Mouse (Mus musculus) granulocyte monocyte progenitor cell, adult 5-6 weeks (primary cell): ENCODE results near the gene Ahnak. TPM values are rescaled to one million over a fixed set of nuclear protein-coding genes. Genes with fewer than 3 reads are reported as not detected.
"Not testable (repeated sequence)": the region's sequence is repeated elsewhere in the genome, so short reads cannot be mapped to it uniquely, and the experiment has no call there.

Experiments
- ATAC-seq: replicated peaks from 2 replicates; pipeline ENCODE4 v1.8.0; 2016; ENCODE audit warnings: mild to moderate bottlenecking, moderate TSS enrichment, inconsistent platforms; ENCODE audit not compliant: poor library complexity, severe bottlenecking
- total RNA-seq, 2 experiments: library from RNA; stranded (forward) in 1 of 2; stranded (reverse) in 1 of 2; fragments of 200-712, 200-1000 nt in 1 of 2; fragments of >200 nt in 1 of 2; fragmentation: Nextera tagmentation in 1 of 2; gene quantifications; 2 replicates each; pipeline ENCODE4 v1.2.3; 2014 to 2017

Gene Ahnak
- total RNA-seq, 2 experiments from 2014 or later, result 12.1 to 14.1 TPM

DNA sequence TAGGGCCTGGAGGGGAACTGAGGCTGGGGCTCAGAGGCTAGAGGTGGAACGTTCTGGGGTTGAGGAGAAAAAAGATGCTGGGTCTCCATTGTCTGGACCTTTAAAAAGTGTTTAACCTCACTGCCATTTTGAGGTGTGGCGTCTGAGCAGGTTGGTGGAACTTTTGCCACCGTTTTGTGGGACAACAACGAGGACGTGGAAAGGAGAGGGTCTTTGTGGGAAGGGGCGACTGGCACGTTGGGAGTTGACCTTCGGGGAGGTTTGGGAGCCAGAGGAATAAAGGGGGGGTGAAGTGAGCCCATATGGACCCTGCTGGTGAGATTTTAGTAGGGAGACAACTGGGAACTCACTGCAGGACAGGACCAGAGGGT is 21.7 kb upstream of the Ahnak start:
- ATAC-seq, result no peak

DNA sequence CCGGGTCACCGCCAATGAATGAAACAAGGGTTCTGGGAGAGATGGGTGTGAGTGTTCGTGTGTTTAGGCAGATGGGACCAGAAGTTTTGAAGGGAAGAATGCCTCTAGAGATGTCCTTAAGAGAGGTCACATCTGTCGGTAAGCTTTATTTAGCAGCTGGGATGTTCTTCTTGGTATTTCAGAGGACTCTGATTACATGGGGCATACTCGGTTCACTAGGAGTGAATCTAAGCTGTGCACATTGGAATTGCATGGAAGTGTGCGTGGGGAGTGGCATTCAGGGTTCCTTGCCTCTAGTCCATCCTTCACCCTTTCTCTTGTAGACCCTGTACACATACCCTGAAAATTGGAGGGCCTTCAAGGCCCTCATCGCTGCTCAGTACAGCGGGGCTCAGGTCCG is 21.2 kb upstream of the Ahnak start:
- ATAC-seq, result no peak

DNA sequence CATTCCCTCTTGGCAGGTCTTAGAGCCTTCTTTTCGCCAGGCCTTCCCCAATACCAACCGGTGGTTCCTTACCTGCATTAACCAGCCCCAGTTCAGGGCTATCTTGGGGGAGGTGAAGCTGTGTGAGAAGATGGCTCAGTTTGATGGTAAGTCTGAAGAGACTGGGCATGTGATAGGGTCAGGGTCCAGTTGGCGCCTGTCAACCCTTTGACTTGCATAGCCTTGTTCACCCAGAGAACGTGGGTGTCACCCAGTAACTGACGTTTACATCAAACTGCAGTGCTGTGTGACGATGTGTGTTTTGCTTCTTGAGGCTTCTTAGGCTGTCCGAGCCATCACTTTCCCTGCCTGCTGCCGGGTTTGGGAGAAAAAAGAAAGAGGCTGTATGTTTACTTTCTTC is 16.6 kb upstream of the Ahnak start:
- ATAC-seq, result not testable (repeated sequence)

DNA sequence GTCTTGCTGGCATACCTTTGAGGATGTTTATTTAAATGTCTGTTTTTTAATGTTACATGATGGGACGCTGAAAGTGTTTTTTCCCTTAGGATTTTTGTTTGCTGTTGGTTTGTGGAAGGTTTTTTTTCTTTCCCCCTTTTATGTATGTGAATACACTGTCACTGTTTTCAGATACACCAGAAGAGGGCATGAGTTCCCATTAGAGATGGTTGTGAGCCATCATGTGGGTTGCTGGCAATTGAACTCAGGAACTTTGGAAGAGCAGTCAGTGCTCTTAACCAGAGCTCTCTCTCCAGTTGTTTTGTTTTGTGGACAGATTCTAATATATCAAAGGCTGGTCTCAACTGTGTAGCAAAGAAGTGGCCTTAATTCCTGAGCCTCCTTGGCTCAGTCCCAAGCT is 14.4 kb upstream of the Ahnak start:
- no peak for ATAC-seq

DNA sequence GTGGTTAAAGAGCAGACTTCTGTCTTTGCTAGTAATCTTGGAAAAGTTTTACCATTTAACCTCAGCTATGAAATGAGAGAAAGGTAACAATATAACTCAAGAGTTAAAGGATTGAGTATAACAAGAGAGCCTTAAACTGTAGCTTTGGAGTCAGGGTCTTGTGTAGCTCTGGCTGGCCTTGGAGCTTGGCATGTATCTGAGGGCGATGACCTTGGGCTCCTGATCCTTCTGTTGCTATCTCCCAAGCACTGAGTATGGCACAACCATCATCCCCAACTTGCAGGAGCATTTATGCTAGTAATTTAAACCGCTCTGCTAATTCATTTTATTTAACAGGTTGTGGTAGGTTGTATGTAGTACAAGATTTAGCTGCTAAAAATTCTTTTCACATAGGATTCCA is 13.6 kb upstream of the Ahnak start:
- ATAC-seq, result no peak

DNA sequence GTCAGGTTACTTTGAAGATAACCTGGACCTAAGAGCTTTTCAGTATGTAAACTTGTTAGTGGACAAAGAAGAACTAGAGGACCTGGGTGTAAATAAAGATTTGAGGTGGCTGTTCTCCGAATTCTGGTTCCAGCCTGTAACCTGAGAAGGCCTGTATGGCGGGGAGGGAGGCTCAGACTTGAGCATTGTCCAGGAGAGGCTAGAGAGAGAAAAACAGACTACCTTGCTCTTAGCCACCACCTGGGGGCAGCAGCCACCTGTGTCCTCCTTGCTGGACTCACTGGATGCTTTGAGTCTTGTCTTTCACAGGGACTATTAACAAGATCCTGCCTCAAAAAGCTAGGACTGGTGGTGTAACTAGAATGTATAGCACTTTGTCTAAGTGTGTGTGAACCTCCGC is 12.5 kb upstream of the Ahnak start:
- ATAC-seq, result peak; percentile 47

DNA sequence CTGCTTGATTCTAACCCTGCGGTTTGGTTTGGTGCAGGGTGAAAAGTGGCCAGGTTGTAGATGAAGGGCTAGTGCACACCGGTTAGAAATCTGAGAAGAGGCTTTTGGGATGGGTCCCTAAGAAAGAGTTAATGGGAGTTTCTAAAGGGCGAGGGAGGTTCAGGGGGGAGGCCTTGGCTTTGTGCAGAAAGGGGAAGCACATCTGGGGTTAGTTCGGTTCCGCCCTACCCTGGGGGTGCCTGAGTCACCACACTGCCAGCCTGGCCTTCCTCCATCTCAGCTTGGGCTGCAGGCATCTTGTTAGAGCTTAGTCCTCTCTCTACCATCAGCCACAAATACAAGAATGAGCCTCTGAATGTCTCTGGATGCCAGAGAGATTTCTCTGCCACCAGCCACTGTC is 8.3 kb upstream of the Ahnak start:
- peak; percentile 56 for ATAC-seq

DNA sequence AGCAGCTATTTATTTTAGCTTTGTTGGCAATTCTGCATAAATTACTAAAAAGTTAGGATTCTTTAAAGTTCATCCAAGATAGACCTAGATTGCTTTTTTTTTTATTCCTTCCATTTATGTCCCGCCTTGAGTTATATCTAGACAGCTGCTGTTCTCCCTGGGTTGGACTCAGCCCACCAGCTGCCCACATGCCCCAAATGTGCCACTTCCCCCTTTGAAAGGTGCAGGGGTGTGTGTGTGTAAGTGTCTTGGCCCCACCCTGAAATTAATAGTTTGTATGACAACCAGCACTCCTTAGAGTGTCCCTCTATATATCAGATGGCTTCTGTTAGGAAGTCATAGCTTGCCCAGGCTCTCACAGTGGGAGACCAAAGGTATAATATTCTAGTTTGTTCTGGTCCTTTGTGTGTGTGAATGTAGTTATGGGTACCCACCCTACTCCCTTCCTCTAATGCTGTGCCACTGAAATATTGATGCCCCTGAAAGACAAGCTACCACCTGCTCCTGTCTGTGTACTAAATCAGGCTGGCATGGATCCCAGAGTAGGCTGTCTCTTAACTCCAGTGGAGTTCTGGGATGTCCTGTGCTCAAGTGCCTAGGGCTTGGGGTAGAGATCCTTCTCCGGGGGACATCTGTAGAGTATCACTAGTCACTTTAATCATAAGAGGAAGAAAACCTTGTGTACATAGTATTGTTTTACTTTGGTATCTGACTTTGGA is 7.5 kb upstream of the Ahnak start:
- peak; percentile 26 for ATAC-seq

DNA sequence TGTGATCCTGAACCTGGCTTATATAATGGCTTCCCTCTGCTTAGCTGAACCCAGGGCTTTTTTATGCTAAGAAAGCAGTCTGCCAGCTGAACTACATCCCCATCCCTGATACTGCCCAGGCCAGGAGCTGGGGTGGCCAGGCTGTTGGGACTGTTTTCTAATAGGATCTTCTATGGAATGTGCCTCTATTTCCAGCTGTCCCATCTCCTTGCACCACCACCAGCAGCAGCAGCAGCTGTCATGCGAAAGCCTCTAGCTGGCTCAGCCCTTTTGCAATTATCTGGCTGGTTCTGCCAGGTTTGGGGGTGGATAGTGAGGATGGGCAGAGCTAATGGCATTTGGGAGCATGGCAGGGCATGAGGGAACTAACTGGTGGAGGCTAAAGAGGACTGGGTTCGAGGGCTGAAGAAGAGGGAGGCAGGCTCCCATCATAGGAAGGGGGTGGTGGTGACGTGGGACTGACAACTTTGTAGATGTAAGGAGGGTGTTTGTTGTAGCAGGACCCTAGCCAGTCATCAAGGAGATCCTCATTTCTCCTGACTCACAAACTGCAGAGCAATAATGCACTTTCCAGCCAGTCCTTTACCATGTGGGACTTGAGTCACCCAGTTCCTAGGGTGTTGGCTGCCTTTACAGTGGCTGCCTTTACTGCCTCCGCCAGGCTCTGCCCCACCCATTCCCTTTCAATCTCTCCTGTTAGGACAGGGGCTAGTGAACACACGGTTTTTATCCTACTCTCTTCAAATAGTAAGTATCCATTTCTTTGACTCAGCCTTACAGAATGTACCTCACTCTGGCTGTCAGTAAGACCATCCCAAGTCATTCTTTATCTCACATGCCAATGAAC is 6.6 kb upstream of the Ahnak start:
- ATAC-seq, result no peak

DNA sequence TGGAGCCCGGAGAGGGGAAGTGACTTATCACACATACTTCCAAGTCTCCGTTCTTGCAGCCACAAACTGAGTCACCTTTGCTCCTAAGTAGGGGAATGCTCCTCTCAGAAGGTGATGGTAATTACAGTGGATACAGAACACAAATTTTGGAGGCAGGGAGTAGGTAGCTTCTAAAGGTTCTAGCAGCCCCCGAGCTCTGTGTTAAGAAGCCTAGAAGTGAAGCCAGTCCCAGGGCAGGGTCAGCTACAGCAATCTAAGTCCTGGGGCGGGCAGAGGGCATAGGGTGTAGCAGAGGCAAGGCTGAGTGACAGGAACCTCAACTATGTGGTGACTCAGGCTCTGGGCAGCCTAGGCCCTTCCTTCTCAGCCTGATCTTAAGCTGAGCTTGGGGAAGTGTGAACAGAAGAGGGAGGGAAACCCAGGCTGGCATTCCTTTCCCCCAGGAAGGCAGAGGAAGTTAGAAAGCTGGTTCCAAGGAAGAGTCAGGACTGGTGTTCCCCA is 5.9 kb upstream of the Ahnak start:
- ATAC-seq, result peak; percentile 54

DNA sequence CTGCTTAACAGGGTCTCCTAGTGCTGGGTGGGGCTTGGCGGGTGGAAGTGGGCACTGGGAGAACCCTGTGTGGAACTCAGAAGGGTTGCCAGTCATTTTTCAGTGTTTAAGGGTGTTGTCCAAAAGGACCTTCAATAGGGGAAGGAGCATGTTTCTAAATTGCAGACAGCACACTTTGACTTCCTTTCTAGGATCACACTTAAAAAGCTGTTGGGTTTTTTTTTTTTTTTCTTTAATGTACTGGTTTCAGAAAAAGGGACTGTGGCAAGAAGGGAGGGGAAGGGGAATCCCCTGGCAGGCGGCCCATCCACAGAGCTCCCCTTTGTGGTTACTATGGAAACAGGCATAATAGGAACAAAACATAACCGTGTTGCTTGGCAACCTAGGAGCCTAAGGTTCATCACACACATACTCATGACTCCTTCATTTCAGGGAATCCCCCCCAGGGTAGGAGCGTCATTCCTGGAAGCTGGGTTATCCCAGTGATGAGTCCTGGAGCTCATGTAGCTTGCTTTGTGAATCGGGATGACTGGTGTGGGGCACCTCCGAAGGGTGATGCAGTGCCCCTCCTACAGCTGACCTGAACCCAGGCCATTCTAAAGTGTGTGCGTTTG is 4.7 kb upstream of the Ahnak start:
- ATAC-seq, result peak; percentile 70

DNA sequence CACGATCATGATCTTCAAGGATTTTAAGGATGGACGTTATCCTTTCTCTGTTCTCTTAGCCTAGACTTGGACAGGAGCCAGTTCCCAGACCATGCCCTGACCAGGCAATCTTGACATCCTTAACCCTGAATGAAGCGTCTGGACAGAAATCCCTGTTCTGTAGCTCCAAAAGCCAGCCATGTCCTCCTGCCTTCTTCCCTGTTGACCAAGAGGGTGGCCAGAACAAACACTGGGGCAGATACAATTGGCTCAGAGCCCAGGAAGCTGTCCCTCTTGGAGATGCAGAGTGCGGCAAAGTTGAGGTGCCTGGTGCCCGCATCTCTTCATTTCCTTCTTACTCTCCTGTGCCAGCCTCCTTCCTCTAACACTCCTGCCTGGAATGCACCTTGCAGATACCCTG is 3.2 kb upstream of the Ahnak start:
- no peak for ATAC-seq

DNA sequence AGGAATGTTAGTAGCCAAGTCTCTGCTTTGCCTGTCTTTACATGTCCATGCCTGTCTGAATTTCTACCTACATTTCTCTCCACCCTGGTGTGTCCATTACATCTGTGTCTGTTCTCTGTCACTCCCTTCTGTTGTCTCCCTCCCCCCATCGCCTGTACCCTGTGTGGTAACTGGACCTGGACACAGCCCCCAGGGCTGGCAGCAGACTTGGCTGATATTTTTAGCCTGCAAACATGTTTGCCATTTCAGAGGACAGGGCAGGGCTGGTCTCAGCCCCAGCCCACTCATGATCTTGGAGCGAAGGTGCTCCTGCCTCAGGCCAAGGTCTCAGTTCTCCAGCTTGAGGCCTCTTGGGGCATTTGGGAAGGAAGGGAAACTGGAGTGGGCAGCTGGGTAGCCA is 1.3 kb upstream of the Ahnak start:
- ATAC-seq, result no peak

DNA sequence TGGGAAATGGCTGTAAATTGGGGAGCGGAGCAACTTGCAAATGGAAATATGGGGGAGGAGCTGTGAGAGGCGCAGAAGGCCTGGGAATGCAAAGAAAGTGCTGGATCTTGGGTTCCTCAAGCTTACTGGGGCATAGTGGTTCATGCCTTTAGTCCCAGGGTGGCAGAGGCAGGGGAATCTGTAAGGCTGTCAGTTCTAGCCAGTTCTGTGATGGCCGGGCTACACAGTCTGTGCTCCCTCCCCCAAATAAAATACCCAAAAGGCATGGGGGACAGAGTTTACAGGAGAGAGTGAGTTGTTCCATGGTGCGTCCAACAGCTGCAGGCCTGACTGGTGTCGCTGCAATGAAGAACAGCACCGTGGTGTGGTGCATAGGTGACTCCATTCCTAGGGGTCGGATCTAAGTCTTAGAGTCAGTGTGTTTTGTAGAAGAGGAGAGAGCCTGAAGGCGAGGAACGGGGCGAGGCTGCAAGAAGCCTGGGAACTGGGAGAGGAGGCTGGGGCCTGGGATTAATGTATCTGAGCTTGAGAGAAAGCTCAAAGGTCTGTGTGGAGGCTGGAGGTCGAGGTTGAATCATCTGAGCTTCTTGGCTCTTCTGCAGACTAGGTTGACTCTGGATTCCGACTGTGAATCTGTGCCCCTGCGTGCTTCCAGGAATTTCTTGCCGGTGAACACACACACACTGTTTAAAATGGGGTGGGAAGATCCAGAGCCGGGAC is 578 bp upstream of the Ahnak start:
- no peak for ATAC-seq

DNA sequence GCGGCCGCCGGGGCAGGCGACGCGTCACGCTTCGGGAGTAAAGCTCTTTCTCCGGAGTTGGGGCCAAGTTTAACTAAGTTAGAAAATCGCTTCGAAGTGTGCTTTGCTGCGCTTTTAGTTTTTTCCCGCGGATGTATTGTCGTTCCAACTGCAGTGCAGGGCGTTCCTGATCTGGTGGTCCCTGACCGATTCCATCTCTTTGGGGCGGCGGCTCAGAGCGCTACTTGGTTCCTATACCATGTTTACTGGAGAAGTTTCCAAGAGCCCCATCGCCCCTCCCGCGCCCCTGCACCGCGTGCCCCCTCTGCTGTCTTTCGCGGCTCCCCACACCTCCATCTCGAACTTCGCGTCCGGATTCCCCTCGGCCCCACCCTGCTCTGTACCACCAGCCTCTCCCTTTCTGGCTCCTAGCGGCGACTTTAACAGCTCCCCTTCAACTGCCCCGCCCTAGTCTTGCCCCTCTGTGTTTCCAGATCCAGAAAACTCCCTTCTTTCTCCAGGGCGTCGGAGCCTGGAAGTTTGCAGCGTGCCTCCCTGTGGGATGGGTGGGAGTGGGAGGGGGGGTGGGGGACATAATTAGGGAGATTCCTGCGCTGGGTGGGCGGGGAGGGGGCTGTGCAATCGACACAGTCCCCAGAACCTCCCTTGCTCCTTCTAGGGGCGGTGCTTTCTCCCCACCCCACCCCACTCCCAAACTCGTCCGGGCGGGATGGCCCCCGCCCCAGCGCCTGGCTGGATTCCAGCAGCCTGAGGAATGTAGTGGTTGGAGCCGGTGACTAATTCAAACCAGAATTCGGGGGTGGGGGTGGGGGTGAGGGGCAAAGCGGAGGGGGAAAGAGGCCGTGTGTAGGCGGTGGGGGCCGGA is 715 bp downstream of the Ahnak start:
- peak; percentile 19 for ATAC-seq

DNA sequence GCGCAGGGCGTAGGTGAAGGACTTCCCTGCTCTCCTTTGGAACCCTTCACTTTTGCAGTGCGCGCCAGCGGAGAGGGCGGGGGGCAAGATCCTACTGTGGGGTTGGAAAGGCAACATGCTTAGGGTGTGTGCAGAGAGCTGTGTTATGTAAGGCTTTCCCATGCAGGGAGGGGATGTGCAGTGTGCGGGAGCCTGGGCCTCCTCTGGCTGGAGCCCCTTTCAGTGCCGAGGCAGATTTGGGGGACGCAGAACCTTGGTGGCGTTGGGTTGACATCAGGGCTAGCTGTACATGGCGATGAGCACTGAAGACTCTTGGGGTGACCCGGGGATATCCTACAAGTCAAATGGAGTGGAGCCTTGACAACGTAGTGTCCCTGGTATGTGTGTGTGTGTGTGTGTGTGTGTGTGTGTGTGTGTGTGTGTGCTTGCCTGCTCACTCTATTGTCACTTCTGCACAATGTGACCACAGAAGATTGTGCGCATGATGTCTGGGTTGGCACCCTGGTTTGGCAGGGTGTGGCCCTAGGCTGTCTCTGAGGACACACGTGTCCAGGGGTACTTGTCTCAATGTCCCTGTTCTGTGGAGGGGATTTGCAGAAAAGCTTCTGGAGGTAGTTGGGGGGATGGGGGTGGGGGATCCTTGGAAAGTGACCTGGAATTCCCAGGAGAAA is 1.5 kb downstream of the Ahnak start:
- ATAC-seq, result peak; percentile 6

DNA sequence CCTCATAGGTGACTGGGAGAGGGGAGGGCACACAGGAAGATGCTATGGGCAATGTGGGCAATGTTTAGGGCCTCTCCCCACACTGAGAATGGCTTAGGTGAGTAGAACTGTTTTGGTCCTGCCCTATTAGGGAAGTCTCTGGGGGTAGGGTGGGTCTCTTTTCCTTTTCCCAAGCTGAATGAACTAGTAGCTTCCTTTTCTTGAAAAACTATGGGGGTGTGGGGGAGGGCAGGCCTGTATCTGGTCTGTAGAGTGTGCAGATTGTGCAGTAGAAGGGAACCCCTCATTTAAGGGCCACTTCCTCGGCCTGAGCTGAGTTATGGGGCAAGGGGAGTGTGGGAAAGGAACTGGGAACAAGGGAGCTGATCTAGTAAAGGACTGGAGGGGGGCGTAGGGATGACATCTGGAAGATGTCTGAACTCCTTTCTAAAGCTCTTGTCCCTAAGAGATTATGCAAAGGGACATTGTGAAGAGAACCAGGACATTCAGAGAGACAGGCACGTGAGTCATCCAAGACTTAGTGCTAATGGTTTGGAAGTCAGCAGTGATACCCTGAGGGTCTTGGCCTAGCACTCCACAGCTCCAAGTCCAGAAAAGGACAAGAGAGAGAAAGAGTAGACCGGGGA is 2.3 kb downstream of the Ahnak start:
- ATAC-seq, result 0 out of 2 replicates have a peak, but pooled peaks have one; percentile 7

DNA sequence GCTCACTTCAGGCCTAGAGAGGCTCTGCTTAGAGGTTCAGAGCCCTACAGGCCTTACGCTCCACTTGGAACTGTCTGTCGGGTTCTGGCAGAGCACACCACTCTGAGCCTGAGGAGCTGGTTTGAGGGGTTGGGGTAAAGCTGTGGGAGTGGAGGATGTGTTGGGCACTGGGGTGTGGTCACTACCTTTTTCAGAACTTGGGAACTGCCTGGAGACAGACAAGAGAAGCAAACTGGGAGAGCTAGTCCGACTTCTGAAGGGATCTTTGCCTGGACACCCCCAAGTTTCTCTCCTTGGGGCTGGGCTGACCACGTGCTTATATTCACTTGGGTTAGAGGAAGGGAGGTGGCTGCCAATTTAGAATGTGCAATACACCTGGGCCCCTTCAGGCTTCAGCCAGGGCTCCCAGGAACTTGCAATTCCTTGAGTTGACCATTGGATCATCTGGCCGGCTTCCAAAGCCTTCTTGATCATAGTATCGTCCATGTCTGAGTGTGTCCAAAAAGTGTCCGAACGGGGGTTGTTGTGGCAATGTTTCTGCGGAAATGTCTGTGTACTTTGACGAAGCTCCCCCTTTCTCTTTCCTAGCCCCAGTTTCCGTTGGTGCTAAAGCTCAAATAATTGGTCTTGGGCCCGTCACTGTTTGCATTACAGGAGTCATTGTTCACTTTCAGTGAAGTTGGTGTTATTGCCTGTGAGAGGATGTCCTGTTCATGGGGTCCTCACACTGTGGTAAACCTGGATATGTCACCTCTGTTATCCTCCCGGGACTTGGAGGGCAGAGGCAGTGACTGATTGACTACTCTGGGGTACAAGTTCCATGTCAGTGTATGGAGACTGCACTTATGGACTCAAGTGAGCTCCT is 3.0 kb downstream of the Ahnak start:
- no peak for ATAC-seq
